Mouse (Mus musculus): ENCODE measurements around the gene Ankrd13a. TPM values are rescaled to one million over a fixed set of nuclear protein-coding genes. Genes with fewer than 3 reads are reported as not detected.
"Not testable (repeated sequence)": the region's sequence is repeated elsewhere in the genome, so short reads cannot be mapped to it uniquely, and the experiment has no call there.

Ankrd13a gene
- total RNA-seq, 2 experiments from 2014 or later = 16.1 to 17.3 TPM

DNA sequence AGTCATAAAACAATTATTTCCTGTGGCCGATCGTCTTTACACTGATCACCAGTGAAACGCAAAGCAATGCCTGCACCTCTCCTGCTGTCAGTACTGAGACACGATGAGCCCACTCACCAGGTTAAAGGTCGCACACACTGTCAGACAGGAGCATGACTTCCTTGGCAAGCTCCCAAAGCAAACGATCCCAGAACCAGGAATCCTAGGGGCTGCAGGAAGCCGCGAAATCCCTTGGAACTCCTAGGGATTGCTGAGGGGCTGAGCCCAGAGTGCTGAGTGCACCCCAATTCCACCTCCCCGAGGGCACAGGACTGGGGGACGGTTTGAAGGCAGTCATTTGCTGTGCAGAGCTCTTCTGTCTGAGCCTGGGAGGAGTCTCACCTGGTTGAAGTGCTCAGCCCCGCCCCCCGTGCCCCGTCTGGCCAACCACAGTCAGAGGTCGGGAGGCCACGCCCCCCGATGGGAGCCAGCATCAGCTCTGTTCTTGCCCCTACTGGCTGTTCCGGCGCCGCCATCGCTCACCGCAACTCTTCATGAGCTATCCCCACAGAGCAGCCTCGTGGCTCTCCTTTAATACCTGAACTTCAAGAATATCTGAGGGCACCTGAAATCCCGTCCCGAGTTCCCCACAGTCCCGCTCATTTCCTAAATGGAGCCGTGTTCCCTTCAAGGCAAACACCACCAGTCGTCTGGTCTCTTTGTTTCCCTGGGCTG is 51.7 kb downstream of the Ankrd13a start:
- DNase-seq (ENCODE audit: low spot score) = no peak

DNA sequence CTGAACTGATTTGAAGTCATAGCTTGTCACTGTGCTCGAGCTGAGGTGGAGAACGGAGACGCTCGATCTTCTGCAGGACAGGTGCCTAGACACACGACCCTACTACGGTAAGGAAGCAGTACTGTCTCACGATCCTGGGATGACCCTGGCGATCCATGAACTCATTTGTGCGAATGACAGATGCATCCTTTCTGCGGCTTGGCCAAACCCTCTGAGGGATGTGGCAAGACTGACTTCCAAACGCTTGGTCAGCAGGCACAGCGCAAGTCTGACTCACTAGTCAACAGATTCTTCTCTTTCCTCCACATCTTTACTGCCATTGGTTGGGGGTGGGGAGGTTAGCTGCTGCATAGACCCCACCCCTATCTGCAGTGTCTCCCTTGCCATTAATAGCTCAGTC is 53.0 kb downstream of the Ankrd13a start:
- no peak for DNase-seq (ENCODE audit: low spot score)

DNA sequence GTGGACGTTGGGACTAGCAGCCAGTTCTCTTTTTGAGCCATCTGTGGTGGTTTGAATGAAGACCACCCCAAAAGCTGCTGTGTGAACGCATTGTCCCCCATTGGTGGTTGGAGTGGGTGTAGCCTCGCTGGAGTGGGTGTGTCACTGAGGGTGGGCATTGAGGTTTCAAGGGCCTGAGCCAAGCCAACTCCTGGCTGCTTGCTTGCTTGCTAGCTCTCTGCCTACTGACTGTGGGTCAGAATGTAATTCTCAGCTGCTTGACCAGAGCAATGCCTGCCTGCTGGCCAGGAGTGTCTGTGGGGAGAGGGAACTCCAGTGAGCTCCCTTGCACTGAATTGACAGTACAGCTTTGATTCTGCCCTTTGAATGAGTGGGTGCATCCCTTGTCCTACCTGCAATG is 55.3 kb downstream of the Ankrd13a start:
- no peak for DNase-seq (ENCODE audit: low spot score)

DNA sequence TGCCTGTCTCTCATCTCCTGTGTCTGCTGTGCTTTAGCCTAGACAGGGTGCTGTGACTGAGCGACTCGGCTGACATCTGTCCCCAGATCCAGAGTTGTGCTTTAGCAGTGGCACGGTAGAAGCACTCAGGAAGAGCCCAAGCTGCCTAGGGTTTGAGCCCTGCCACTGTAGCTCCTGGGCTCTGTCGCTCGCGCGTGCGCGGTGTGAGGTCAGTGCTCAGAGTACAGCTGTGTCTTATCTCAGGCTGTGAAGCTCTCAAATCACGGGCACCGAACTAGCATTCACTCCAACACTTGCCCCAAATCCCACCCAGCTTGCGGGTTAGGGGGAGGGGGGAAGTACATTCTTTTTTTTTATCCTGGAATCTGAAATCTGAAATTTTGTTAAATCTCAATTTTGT is 62.4 kb downstream of the Ankrd13a start:
- no peak for DNase-seq (ENCODE audit: low spot score)

DNA sequence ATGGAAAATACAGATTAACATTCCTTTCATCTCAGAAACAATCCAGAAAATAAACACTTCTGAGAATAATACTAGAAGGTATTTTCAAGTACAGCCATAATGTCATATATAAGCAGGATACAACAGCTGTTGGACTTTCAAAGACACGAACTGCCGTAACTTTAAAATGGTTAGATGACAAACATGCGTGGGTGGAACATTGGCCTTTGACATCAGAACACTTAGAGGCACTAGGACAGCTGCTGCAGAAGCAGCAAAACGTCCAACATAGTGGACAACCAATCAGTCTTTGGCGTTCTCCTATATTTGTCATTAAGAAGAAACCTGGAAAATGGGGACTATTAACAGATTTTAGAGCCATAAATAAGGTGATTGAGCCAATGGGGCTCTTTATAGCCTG is 66.0 kb downstream of the Ankrd13a start:
- not testable (repeated sequence) for DNase-seq (ENCODE audit: low spot score)

DNA sequence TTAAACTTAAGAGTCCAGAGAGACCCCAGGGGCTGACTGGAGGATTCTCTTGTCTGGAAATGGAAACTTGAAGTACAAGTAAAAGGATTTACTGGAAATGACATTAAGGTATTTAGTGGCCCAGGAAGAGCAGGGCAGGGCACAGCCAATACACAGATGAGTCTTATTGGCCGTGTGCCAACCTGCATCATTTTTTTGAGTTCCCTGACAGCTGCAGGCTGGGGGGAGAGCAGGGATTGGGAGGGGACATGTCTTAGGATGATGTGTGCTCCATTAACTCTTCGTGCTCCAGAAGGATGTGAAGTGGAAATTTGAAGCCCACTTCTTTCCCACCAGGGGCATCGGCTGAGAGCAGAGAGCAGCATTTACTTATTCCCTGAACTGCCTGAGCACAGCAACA is 67.7 kb downstream of the Ankrd13a start:
- not testable (repeated sequence) for DNase-seq (ENCODE audit: low spot score)

DNA sequence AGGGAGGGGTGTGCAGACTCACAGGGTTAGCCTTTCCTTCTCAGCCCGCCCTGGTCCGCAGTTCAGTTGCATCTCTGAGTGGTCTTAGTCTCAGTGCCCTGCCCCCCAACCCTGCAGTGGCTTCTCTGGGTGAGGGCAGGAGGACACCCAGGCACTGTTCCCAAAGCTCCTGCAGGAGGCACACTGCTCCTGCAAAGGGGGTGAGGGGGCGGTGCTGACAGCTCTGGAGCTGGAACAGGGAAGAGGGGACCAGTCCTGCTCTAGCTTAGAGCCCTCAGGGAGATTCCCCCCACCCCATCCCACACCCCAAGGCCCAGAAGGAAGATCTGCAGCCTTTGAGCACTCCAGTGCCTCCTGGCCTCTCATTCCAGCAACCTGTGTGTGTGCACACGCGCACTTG is 68.2 kb downstream of the Ankrd13a start:
- DNase-seq (ENCODE audit: low spot score) = no peak

DNA sequence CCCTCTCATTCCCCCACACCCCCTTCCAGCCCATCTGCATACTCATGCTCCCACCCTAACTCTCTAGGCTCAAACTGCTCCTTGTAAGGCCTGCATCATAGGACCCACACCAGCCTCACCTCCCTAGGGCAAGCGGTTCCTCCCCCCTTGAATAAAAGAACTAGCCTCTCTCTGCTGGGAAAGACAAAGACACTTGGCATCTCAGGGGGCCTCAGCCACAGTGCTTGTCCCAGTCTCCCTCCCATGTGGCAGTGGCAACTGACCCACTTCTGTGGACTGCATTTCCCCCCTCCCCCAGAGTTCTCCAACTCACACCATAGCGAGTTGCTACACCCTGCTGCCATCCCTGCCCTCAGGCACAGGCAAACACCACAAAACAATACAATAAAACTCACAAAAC is 69.9 kb downstream of the Ankrd13a start:
- not testable (repeated sequence) for DNase-seq (ENCODE audit: low spot score)

DNA sequence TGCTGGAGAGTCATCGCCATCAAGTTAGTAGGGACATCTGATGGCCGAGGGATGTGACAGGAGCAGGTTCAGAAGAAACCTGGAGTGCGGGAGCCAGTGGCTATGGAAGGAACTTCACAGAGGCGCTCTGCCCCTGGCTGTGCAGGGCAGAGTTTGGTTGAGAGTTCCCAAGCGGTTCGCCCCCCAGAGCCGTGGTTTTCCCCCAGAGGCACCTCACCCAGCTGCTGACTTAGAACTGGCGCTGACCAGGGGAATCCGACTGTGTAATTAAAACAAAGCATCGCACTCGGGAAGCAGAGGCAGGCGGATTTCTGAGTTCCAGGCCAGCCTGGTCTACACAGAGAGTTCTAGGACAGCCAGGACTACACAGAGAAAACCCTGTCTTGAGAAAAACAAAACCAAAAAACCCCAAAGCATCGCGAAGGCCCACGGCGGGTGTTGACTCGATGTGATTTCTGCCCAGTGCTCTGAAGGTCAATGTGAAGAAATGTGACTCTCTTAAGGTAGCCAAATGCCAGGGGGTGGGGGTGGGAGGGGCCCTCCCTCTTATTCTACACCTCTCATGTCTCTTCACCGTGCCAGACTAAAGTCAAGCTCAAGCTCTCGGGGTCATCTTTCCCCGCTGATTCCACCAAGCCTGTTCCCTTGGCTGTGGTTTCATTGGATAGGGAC is 77.2 kb downstream of the Ankrd13a start:
- DNase-seq (ENCODE audit: low spot score) = no peak

DNA sequence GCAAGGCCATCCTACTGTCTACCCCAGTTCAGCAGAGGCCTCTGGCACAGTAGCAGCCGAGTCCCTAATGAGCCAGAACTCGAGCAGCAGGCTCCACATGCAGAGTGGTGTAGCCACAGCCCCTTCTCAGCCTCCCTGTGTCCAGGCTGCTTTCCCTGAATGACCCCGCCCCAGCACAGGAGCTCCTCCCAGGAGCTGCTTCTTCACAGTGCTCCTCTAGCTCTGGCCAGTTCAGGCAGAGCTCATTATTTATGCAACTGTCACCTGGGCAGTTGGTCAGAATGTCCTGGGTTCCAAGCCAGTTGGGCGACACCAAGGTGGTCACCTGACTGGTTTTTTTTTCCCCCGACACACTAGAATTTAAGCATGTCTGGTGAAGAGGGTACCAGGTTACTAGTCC is 78.9 kb downstream of the Ankrd13a start, which contains the start of gene 4930519G04Rik:
TSS of gene 4930519G04Rik (plus strand) at position 301 of the 400 bp plus-strand sequence.
- DNase-seq (ENCODE audit: low spot score) = not testable (repeated sequence)

Small RNA genes lying within 50 kb of the gene (microRNA-seq; reads per million reads assigned to microRNA genes)
- 28.6 reads per million, percentile 41 among the genes with 10 or more reads in this experiment for gene Mir6240

Other genes with a start within 250 kb of the Ankrd13a start
- gene Fam222a, start 206.7 kb upstream of the Ankrd13a start, total RNA-seq (2021) = under 1 TPM; 0.33 to 0.66 TPM
- gene Trpv4, start 116.3 kb upstream of the Ankrd13a start, total RNA-seq (2021) = 1 to 10 TPM; 1.8 to 2.1 TPM
- gene Gltp, start 83.7 kb upstream of the Ankrd13a start, total RNA-seq (2021) = 1 to 10 TPM; 7.2 to 8.7 TPM
- gene Tchp, start 66.9 kb upstream of the Ankrd13a start, total RNA-seq (2021) = 1 to 10 TPM; 2.3 to 2.9 TPM
- gene Git2, start 840 bp downstream of the Ankrd13a start, total RNA-seq (2021) = 10 to 100 TPM; 13.3 to 16.2 TPM
- 1 to 10 TPM; 3.4 to 4.0 TPM for gene 1500011B03Rik, start 48.8 kb downstream of the Ankrd13a start, total RNA-seq (2021)
- gene 4930519G04Rik, start 79.0 kb downstream of the Ankrd13a start, total RNA-seq (2021) = not detected
- gene Gm9936, start 84.0 kb downstream of the Ankrd13a start, total RNA-seq (2021) = not detected
- 1 to 10 TPM in 1 of 2 experiments, under 1 TPM in 1; 0.43 to 1.3 TPM for gene Oasl2, start 122.3 kb downstream of the Ankrd13a start, total RNA-seq (2021)
- under 1 TPM in 1 of 2 experiments, not detected in 1; 0.31 TPM for gene Oasl1, start 148.6 kb downstream of the Ankrd13a start, total RNA-seq (2021)
- 10 to 100 TPM; 17.1 to 24.1 TPM for gene 2210016L21Rik, start 167.5 kb downstream of the Ankrd13a start, total RNA-seq (2021)
- gene Hnf1a, start 196.4 kb downstream of the Ankrd13a start, total RNA-seq (2021) = not detected
- 10 to 100 TPM; 17.7 to 20.4 TPM for gene Sppl3, start 236.5 kb downstream of the Ankrd13a start, total RNA-seq (2021)